Comparison of ENCODE assay signal across 8 mouse cellular contexts in the genomic region with DNA sequence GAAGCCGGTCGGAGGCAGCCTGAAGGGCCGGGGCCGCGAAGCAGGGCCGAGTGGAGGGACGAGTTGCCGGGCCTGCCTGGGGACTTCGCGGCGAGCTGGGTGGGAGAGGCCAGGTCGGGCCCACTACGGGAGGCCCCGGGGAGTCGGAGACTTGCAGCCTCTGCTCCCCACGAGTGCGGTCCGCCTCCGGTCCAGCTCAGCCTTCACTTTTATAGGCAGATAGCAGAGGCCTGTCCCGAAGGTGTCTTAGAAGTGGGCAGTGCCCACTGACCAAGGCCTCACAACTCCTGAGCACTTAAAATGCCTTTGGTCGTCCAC. TPM values are rescaled to one million over a fixed set of nuclear protein-coding genes. Genes with fewer than 3 reads are reported as not detected.
DNase-seq lines count a peak whose midpoint lies in the region; ATAC-seq lines count a peak whose summit lies in the region.

No protein-coding gene starts in this region.

- peaks cover 12% of the 10 kb centered on the region for H3K36me3 ChIP-seq in lung, embryonic 16.5 days (ENCODE audit: control insufficient read depth, insufficient read depth, low read length)
- peaks cover 27% of the 10 kb centered on the region for H3K36me3 ChIP-seq in embryonic facial prominence, embryonic 15.5 days
- H3K36me3 ChIP-seq in intestine, embryonic 16.5 days (ENCODE audit: control insufficient read depth, insufficient read depth, low read length) = peaks cover 10% of the 10 kb centered on the region
- H3K36me3 ChIP-seq in neural tube, embryonic 14.5 days (ENCODE audit: control insufficient read depth, insufficient read depth, low read length) = peaks cover 12% of the 10 kb centered on the region

- peak; percentile 70; the same call in 1 of the 2 replicates for ATAC-seq in lung, embryonic 16.5 days (ENCODE audit: low read depth)
- no peak; the same call in 1 of the 2 replicates for ATAC-seq in embryonic facial prominence, embryonic 15.5 days (ENCODE audit: insufficient number of reproducible peaks, low FRiP score, low TSS enrichment, low read depth)
- ATAC-seq in intestine, embryonic 16.5 days = peak; percentile 82
- peak; percentile 82 for ATAC-seq in neural tube, embryonic 14.5 days (ENCODE audit: low read depth)

- peak overlapping the region; percentile 92 for H3K4me2 ChIP-seq in lung, embryonic 16.5 days (ENCODE audit: low read depth, low read length)
- peak overlapping the region; percentile 60 for H3K4me2 ChIP-seq in embryonic facial prominence, embryonic 15.5 days (replicated peaks)
- H3K4me2 ChIP-seq in intestine, embryonic 16.5 days (ENCODE audit: low read depth, low read length) = peak overlapping the region; percentile 77
- H3K4me2 ChIP-seq in neural tube, embryonic 14.5 days (ENCODE audit: low read depth, low read length) = peak overlapping the region; percentile 76

- H3K27ac ChIP-seq in lung, embryonic 16.5 days (ENCODE audit: low read length) = peak overlapping the region; percentile 81
- peak overlapping the region; percentile 87 for H3K27ac ChIP-seq in embryonic facial prominence, embryonic 15.5 days (replicated peaks)
- peak overlapping the region; percentile 67 for H3K27ac ChIP-seq in intestine, embryonic 16.5 days (ENCODE audit: low read length)
- peak overlapping the region; percentile 78 for H3K27ac ChIP-seq in neural tube, embryonic 14.5 days (ENCODE audit: low read depth, low read length)

- H3K27me3 ChIP-seq in lung, embryonic 16.5 days (ENCODE audit: control insufficient read depth, insufficient read depth, low read depth, low read length) = no peaks in the 10 kb centered on the region
- no peaks in the 10 kb centered on the region for H3K27me3 ChIP-seq in embryonic facial prominence, embryonic 15.5 days
- no peaks in the 10 kb centered on the region for H3K27me3 ChIP-seq in intestine, embryonic 16.5 days (replicated peaks; ENCODE audit: control insufficient read depth, insufficient read depth, low read length)
- no peaks in the 10 kb centered on the region for H3K27me3 ChIP-seq in neural tube, embryonic 14.5 days (ENCODE audit: control insufficient read depth, insufficient read depth, low read length)

- H3K9ac ChIP-seq in lung, embryonic 16.5 days (ENCODE audit: low read length) = peak overlapping the region; percentile 94
- H3K9ac ChIP-seq in embryonic facial prominence, embryonic 15.5 days = peak overlapping the region; percentile 96
- H3K9ac ChIP-seq in intestine, embryonic 16.5 days (ENCODE audit: low read depth, low read length) = peak overlapping the region; percentile 90
- peak overlapping the region; percentile 87 for H3K9ac ChIP-seq in neural tube, embryonic 14.5 days (replicated peaks; ENCODE audit: low read depth, low read length)

- peak overlapping the region; percentile 97 for H3K4me3 ChIP-seq in lung, embryonic 16.5 days (ENCODE audit: low read length)
- H3K4me3 ChIP-seq in embryonic facial prominence, embryonic 15.5 days (replicated peaks) = peak overlapping the region; percentile 95
- H3K4me3 ChIP-seq in intestine, embryonic 16.5 days (ENCODE audit: low read length) = peak overlapping the region; percentile 87
- H3K4me3 ChIP-seq in neural tube, embryonic 14.5 days (ENCODE audit: low read depth, low read length) = peak overlapping the region; percentile 95

- no peaks in the 10 kb centered on the region for H3K9me3 ChIP-seq in lung, embryonic 16.5 days (ENCODE audit: control insufficient read depth, low read length)
- no peaks in the 10 kb centered on the region for H3K9me3 ChIP-seq in embryonic facial prominence, embryonic 15.5 days (replicated peaks)
- H3K9me3 ChIP-seq in intestine, embryonic 16.5 days (ENCODE audit: control insufficient read depth, low read length) = no peaks in the 10 kb centered on the region
- no peaks in the 10 kb centered on the region for H3K9me3 ChIP-seq in neural tube, embryonic 14.5 days (ENCODE audit: control insufficient read depth, low read length)

- under 1% methylated on average over 19 of the region's 21 CpGs for WGBS in lung, embryonic 16.5 days
- 1% methylated on average over 21 of the region's 21 CpGs for WGBS in embryonic facial prominence, embryonic 15.5 days
- 0% methylated on average over 20 of the region's 21 CpGs for WGBS in intestine, embryonic 16.5 days
- under 1% methylated on average over 18 of the region's 21 CpGs for WGBS in neural tube, embryonic 14.5 days

- no peak for DNase-seq in lung, postnatal 14 days
- no peak for DNase-seq in cerebellum, adult 11-12 months
- DNase-seq in spleen, postnatal 4 days (ENCODE audit: low spot score in 2 of 2) = no peak
- no peak for DNase-seq in cerebellum, adult 9-11 months

- H3K4me1 ChIP-seq in lung, embryonic 16.5 days (replicated peaks; ENCODE audit: control insufficient read depth, insufficient read depth, low read length) = peaks cover 26% of the 10 kb centered on the region
- peaks cover 26% of the 10 kb centered on the region for H3K4me1 ChIP-seq in embryonic facial prominence, embryonic 15.5 days
- peaks cover 15% of the 10 kb centered on the region for H3K4me1 ChIP-seq in intestine, embryonic 16.5 days (ENCODE audit: control insufficient read depth, insufficient read depth, low read length)
- peaks cover 23% of the 10 kb centered on the region for H3K4me1 ChIP-seq in neural tube, embryonic 14.5 days (ENCODE audit: control insufficient read depth, insufficient read depth, low read length)

RNA-seq across cellular contexts. Expression of gene Pdia6, which starts 0.3 kb away (rescaled TPM):
- polyA plus RNA-seq in lung, embryonic 16.5 days (2015; fragmentation: Nextera tagmentation; extraction: Ambion mirVana) = 679 and 720 TPM in 2 replicates
- polyA plus RNA-seq in embryonic facial prominence, embryonic 15.5 days (2015; fragmentation: Nextera tagmentation; extraction: Ambion mirVana) = 562 and 594 TPM in 2 replicates
- polyA plus RNA-seq in intestine, embryonic 16.5 days (2015; fragmentation: Nextera tagmentation; extraction: Ambion mirVana) = 612 and 650 TPM in 2 replicates
- 216 and 281 TPM in 2 replicates for polyA plus RNA-seq in neural tube, embryonic 14.5 days (2014; fragmentation: Nextera tagmentation; extraction: Ambion mirVana)
